Mouse (Mus musculus): ENCODE results near the gene Ptx3.
A peak's percentile ranks its signal among the peaks of the same experiment; 100 is the strongest.
"Not testable (repeated sequence)": the region's sequence is repeated elsewhere in the genome, so short reads cannot be mapped to it uniquely, and the experiment has no call there.

Ptx3 gene

DNA sequence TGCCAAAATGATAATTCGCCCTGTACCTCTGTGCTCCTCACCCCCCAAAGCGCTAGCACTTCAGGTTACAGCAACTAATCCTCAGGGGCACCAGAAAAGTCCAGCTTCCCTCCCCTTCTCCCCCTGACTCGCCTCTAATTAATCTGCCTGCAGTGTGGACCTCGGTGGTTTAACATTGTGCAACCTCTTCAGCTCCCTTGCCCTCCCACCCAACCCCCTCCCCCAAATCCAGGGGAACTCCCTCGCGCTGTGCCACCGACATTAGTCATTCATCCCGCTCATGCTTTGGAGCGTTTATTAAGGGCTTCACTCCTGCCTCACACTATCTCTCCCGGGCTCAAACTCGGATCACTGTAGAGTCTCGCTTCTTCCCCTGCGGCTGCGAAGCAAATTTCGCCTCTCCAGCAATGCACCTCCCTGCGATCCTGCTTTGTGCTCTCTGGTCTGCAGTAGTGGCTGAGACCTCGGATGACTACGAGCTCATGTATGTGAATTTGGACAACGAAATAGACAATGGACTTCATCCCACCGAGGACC, at the start of gene Ptx3:
Ptx3 (plus strand) TSS at position 256 of the 537 bp plus-strand sequence.
- no peak for DNase-seq (ENCODE audit: low spot score)

DNA sequence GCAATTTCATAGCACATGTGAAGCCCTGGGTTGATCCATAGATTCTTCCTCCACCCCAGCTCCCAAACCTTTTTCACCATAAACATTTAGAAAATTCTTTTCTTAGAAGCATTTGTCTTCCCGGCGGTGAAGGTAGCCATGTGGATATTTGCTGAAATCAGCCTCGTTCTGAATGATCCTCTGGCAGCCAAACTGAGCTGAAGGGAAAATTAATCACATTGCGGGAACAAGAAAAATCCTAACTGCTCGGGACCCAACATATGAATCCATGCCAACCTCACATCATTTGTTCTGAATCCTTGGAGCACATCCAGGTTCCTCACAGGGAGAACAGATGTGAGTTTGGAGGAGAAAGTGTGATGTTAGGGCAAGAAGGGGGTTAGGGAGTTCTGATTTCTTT, 46.8 kb upstream of the Ptx3 start:
- no peak for DNase-seq (ENCODE audit: low spot score)

DNA sequence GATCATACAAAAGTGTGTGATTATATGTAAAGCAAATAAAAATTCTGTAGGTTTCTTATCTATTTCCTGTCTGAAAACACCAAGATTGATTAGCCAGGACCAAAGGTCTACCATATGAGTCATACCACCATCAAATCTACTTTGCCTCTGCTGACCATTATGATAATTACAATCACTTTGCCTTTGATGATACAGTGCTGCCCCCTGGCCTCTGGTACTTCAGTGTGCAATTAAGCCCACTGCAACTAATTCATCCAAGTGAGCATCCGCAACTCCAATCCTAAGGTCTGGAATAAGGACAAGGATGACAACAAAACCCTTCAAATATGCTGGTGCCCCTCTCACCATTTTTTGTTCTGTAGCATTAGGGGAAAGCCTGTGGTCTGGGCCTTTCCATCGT, 40.1 kb upstream of the Ptx3 start:
- no peak for DNase-seq (ENCODE audit: low spot score)

DNA sequence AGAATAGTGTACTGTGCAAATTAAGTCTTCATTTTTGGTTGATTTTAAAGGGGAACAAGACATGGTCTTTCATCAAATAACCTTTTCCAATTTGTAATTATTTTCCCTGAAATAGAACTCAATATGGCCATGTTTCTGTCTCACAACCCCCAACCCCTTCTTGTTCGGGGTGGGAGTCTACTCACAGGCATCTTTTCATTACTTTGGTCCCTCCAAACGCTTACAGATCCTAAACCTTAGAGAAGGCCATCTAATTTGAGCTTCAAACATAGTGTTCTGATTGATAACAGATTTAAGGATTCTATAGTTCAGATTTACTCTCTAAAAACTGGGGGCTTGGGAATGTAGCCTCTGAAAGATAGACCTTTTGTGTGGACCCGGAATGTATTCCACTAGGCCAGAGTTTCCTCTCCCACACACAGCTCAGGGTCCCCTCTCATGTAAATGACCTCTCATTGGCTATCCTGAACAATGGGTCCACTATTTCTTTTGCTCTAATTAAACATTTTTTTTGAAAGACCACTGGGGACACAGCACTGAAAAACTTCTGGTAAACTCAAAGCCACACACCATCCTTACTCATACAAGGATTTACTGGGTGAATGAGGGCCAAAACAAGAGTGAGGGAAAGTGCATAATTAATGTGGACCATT, 25.7 kb upstream of the Ptx3 start:
- DNase-seq (ENCODE audit: low spot score), result no peak

DNA sequence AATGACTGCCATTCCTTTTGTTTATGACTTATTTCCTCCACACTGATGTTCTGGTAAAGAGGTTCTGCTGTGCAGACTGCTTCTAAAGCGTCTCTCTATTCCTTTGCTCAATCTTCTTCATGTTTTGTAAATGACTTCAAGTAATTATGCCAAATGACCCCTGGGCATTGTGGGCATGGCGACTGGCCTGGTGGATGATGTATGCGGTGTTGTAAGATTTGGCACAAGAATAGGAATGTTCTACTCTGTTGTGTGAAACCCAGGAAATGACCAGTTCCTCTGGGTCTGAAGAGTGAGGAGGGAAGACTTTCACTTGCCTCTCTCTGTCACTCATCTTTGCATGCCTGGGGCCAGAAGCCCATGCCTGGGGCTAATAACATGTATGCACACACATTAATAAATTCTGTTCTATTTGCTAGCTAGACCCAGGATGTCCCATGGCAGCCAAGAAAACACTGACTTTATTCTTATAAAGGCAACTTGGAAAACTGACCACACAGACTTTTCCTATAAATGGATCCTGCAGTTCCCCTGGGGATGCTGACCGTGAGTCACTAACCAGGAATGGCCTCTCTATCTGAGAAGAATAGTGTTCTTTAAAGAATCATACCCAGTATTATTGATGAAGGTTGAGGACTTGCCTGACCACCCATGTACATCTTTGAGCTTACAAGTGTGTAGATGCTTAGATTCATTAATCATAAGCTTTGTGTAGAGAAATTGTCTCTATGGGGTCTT, 10.7 kb upstream of the Ptx3 start:
- no peak for DNase-seq (ENCODE audit: low spot score)

DNA sequence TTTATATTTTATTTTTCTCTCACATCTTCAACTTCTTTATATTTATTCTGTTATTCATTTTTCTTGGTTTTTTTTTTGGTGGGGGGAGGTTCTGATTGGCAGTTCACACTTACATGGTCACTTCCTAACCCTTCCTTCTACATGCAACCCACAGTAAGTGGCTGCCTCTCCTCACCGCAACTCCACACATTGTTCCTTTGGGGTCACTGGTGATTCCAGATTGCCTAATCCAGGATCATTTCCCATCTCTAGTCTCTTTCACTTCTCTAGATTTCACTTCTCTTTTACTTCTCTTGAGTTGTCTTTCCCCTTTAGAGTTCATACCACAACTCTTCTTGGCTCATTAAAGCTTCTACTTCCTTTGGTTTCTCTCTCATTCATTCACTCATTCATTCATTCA, 6.2 kb upstream of the Ptx3 start:
- no peak for DNase-seq (ENCODE audit: low spot score)

DNA sequence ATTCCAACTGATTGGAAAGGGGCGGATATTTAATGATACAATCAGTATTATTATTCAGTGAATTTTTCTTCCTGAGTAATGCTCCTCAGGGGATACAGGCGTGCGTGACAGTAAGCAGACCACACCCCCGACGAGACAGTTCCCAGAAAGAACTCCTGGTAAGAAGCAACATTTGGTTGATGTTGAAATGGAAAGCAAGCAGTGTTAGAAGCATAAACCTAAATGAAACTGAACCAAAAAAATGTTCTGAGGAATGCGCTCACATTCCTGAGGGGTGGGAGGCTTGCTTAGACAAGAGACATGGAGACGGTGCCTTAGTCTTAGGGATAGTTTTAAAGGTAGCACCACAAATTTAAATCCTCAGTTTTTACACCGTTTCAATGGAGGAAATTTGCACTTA, 4.0 kb upstream of the Ptx3 start:
- DNase-seq (ENCODE audit: low spot score), result no peak

DNA sequence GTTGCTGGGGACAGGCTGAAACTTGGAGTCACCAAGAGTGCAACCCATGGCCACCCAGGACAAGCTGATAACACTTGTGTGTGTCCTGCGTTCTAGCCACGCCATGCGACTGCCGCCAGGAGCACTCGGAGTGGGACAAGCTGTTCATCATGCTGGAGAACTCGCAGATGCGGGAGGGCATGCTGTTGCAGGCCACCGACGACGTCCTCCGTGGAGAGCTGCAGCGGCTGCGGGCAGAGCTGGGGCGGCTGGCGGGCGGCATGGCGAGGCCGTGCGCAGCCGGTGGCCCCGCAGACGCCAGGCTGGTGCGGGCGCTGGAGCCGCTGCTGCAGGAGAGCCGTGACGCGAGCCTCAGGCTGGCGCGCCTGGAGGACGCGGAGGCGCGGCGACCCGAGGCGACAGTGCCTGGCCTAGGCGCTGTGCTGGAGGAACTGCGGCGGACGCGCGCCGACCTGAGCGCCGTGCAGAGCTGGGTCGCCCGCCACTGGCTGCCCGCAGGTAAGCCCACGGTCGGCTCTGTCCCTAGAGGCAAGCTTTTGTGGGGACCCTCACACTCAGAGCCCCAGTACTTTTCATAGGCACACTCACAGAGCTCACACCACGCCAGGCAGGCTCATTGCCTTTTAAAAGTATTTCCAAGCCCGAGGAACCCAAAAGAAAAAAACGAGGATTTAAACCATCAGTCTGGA, 988 bp downstream of the Ptx3 start:
- peak; percentile 4 for DNase-seq (ENCODE audit: low spot score)

DNA sequence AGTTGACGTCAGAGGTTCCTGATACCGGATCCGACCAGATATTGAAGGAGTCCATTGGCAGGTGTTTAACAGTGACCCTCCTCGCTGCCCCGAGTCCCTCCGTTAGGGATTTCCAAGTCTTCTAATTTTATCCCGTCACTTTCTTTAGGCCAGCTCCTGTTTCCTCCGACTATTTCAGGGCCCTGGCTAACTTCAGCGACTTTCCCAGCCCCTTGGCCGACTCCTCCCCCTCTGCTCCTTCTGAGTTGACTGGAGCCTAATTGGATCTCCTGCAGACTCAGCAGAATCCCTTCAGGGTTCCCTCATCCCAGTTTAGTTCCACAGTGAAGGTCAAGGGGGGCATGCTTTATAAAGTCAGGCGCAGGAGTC, 1.5 kb downstream of the Ptx3 start:
- no peak for DNase-seq (ENCODE audit: low spot score)

DNA sequence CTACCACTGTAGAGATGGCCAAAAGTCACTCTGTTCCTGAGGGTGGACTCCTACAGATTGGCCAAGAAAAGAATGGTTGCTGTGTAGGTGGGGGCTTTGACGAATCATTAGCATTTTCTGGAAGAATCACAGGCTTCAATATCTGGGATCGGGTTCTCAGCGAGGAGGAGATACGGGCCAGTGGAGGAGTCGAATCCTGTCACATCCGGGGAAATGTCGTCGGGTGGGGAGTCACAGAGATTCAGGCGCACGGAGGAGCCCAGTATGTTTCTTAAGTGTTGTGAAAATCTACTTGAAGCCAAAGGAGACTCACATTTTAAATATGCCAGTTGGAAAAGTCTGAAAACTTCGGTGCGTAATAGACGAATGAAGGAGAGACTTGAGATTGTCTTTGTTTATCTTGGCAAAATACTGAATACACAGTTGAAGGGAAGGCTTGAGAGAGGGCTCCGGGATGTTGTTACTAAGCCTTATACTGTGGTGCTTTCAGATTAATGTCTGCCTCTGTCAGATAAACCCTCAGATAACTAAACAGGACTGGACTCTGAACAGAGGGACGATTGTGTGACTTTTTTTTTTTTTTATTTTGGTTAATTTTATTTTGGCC, 5.3 kb downstream of the Ptx3 start:
- DNase-seq (ENCODE audit: low spot score), result no peak

DNA sequence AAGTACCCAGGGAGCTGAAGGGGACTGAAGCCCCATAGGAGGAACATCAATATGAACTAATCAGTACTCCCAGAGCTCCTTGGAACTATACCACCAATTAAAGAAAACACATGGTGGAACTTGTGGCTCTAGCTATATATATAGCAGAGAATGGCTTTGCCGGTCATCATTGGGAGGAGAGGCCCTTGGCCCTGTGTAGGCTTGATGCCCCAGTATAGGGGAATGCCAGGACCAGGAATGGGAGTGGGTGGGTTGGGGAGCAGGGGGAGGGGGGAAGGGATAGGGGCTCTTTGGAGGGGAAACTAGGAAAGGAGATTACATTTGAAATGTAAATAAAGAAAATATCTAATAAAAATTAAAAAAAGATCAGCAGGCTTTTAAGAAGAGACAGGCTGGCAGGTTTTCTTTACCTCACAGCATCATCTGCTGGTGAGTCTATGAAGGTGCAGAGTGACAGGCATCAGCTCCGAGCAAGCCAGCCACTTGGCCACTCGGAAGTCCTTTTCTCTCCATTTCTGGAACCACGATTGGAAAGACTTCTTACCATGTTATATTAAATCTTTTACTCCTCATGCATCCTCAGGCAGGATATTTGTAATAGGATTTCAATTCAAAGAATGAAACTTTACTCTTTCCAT, 16.6 kb downstream of the Ptx3 start:
- not testable (repeated sequence) for DNase-seq (ENCODE audit: low spot score)

DNA sequence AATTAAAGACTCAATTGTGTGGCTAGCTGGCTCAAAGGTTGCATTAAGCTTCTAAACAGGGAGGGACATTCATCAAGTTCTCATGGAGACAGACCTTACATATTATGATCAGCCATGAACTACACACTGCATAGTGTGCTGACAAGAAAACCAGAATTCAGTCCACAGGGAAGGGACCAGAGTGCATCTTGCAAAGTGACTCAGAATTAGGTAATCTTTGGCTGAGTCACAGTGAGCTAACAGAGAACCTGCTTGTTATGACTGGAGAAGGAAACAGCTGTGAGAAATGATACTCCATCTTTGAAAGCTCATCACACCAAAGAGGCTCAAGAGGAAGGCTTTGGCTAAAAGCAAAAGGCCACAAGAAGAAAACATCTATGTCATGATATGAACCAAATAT, 20.8 kb downstream of the Ptx3 start:
- DNase-seq (ENCODE audit: low spot score), result no peak

DNA sequence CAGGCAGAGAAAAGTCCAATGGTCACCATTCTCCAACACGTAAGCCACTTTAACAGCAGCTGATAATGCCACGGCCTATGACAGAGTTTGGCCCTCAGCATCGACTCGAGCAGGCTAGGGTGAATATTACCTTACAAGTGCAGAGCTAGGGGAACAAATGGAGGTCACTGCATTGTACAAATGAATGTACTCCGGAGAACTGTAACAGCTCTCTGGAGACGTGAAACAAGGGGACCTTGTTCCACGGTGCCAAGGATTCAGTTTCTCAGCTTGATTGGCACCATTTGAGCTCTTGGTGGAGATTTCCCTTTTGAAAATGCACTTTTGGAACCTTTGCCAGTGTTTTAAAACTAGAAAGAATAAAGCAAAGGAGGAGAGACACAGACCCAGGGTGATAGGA, 32.1 kb downstream of the Ptx3 start:
- DNase-seq (ENCODE audit: low spot score), result no peak

DNA sequence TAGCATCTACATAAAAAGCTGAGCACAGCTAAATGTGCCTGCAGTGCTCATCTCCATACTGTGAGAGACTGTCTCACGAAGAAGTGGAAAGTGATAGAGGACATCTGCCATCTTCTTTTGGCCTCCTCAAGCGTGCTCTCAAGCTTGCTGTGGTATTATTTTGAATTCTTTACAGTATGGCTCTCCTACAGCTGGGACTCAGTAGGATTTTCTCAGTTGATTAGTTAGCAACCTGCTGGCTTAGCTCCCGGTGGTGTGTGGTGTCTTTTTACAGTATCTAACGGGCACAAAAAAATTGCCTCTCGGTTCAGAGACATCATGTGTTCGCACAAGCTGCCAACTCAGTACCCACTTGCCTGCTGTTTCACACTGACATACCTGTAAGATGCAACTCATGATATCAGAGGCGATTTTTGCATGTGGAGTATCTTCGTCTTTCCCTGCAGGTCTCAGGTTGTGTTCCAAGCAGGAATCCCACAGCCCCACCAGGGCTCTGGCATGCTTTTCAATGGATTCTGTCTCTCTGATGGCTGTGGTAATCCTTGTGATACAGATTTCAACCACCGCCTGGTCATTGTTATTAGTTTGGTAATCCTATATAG, 34.9 kb downstream of the Ptx3 start:
- DNase-seq (ENCODE audit: low spot score), result no peak

DNA sequence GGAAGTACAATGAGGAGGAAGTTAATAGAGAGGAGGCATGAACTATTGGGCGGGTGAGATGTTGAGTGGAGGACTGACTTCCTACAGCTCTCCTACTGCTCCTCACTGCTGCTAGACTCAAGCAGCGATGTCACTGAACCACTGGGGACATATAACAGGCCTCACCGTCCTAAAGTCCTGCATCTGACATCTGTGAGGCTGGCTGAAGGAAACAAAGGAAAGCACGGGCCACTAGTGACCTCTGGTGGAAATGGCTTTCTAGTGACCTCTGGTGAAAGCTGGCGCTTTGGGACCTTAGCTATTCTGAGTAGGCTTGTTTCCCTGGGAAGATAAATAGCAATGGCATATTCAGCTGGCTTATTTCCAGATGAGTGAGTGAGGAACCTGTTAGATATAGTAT, 42.6 kb downstream of the Ptx3 start:
- no peak for DNase-seq (ENCODE audit: low spot score)

DNA sequence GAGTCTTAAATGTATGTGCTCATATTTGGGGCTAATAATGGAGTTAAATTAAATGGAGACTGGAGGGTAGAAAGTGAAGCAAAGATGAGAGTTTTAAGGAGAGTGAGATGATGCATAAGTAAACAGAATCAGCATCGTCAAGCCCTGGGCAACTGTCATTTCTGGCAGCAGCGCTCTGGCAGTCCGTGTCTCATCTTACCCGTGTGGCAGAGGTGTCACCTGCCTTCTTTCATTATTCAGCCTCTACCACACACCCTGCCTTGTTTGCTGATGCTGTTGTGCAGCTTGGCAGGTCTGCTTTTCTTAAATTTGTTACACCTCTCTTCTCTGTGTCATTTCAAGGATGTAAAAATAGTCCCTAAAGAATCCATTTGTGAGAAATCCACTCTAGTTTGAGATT, 43.6 kb downstream of the Ptx3 start:
- DNase-seq (ENCODE audit: low spot score), result no peak

Measured in ovary, postnatal 10 days (tissue).